Mouse (Mus musculus) limb, embryonic 14.5 days (tissue): ENCODE data around the gene Cables2. TPM values are rescaled to one million over a fixed set of nuclear protein-coding genes. Genes with fewer than 3 reads are reported as not detected.
A peak's percentile ranks its signal among the peaks of the same experiment; 100 is the strongest.

ENCODE experiments used
- ATAC-seq: fragments of 200-750 bp; cut with Nextera tagmentation; 2 replicates; pipeline ENCODE4 v1.8.0; 2017; ENCODE audit warnings: low read depth, moderate number of reproducible peaks, moderate TSS enrichment; ENCODE audit not compliant: low FRiP score
- DNase-seq: peaks from one replicate; pipeline ENCODE4 v3.0.0-alpha.2; 2015; ENCODE audit warnings: low spot score
- H3K27ac ChIP-seq: fragments of 300-500 bp; sonication (generic); replicated peaks from 2 replicates; pipeline ENCODE4 v1.5.1; 2014; ENCODE audit warnings: low read depth, mild to moderate bottlenecking, low read length, moderate library complexity, mixed read lengths
- H3K27me3 ChIP-seq: fragments of 300-500 bp; sonication (generic); 2 replicates; pipeline ENCODE4 v1.6.1; 2014; ENCODE audit warnings: low read length, mixed read lengths; ENCODE audit not compliant: control insufficient read depth, insufficient read depth
- H3K36me3 ChIP-seq: fragments of 300-500 bp; sonication (generic); 2 replicates; pipeline ENCODE4 v1.6.1; 2014; ENCODE audit warnings: mild to moderate bottlenecking, low read length, moderate library complexity, mixed read lengths; ENCODE audit not compliant: control insufficient read depth, insufficient read depth
- H3K4me1 ChIP-seq: fragments of 300-500 bp; sonication (generic); 2 replicates; pipeline ENCODE4 v1.6.1; 2014; ENCODE audit warnings: antibody characterized with exemption, low read length, mixed read lengths; ENCODE audit not compliant: control insufficient read depth, insufficient read depth
- H3K4me2 ChIP-seq: fragments of 300-500 bp; sonication (generic); replicated peaks from 2 replicates; pipeline ENCODE4 v1.6.1; 2014; ENCODE audit warnings: low read depth, mild to moderate bottlenecking, low read length, moderate library complexity; ENCODE audit not compliant: severe bottlenecking
- H3K4me3 ChIP-seq: fragments of 300-500 bp; sonication (generic); replicated peaks from 2 replicates; pipeline ENCODE4 v1.5.1; 2014; ENCODE audit warnings: low read length
- H3K9ac ChIP-seq: fragments of 300-500 bp; sonication (generic); 2 replicates; pipeline ENCODE4 v1.6.1; 2014; ENCODE audit warnings: mild to moderate bottlenecking, low read depth, low read length, moderate library complexity; ENCODE audit not compliant: severe bottlenecking
- H3K9me3 ChIP-seq: fragments of 300-500 bp; sonication (generic); 2 replicates; pipeline ENCODE4 v1.6.1; 2016; ENCODE audit warnings: low read length; ENCODE audit not compliant: control insufficient read depth
- POLR2A ChIP-seq: fragments of 200-500 bp; IDR thresholded peaks from 2 replicates; pipeline ENCODE4 v1.8.0; 2012; ENCODE audit warnings: inconsistent platforms, mild to moderate bottlenecking, moderate library complexity, borderline replicate concordance; ENCODE audit not compliant: insufficient read depth, insufficient read length; ENCODE audit errors: extremely low read depth
- WGBS: fragments of 180-500 bp; shearing (Covaris S2); extraction: QIAGEN DNeasy Blood & Tissue Kit; methylation state at CpG from one replicate; pipeline ENCODE4 v1.1.7; 2014; 5-methylcytosine and 5-hydroxymethylcytosine counted together
- polyA plus RNA-seq, 2 experiments: library from polyadenylated mRNA; depleted of rRNA in 1 of 2; stranded (reverse) in 1 of 2; unstranded in 1 of 2; fragments of >200 nt; fragmentation: Nextera tagmentation in 1 of 2; extraction: Ambion mirVana in 1 of 2; gene quantifications; 2 replicates each; pipeline versions ENCODE4 v1.2.1 to v1.2.3; 2012 to 2014

Gene Cables2
- polyA plus RNA-seq, 2 experiments = 22.5 to 37.7 TPM

DNA sequence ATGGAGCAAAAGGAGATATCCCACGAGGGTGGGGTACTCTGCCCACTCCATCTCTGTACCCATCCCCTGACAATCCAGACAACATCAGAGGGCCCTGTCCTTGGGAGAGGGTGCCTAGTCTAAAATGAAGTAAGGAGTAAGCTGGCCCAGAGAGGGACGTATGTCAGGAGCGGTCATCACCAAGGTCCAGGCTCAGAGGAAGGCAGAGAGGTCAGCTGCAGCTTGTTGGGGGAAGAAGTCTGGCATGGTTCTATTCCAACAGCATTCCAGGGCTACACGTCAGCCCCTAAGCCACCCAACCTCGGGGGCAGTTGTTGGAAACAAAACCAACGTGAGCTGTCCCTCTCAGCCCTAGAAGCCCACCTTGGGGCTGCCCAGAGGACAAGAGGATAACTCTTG, 45.2 kb downstream of the Cables2 start:
- WGBS = 40% methylated on average over 6 of the region's 6 CpGs

DNA sequence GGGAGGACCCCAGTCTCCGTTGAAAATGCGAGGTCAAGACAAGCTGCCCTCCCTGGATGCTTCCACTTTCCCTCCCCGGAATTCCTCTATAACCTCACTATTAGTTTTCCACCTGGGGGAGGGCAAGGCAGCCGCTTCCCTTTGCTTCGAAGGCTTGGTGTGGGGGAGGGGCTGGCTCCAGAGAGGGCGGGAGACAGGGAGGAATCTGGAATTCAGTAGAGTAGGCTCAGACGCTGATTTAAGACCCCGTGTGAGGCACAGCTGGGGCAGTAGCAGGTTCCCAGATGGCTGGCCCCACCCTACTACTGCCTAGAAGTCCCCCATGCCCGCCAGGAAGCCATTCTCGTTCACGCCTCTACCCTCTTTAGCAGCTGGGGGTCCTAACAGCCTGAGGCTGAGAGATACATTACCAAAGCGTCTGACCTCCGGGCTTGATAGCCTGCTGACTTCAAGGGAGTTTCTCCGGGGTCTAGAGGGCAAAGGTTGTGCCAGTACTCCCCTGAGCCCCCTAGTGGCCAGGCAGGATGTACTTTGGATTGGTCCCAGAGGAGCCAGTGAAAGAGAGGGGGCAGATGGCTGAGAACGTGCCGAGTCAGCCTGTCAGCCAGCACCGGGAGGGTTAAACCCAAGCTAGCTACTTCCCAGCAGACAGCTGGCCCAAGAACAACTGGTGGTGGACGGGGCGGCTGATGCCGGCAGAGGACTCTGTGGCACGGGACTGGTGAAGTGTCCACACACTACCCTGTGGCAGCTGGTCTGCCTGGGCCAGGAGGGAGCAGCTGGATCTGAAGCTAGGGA, 45.8 kb downstream of the Cables2 start:
- no peak for TF ChIP-seq POLR2A
- H3K4me3 ChIP-seq = peak overlapping the region; percentile 13
- WGBS = 2% methylated on average over 20 of the region's 21 CpGs
- H3K27me3 ChIP-seq = peaks cover 22% of the 10 kb centered on the region
- peak; percentile 65 for DNase-seq
- H3K9me3 ChIP-seq = no peaks in the 10 kb centered on the region
- peak overlapping the region; percentile 40 for H3K4me2 ChIP-seq
- peak; percentile 81 for ATAC-seq
- H3K4me1 ChIP-seq = peaks cover 27% of the 10 kb centered on the region
- no peak overlapping the region; the same call in 1 of the 2 replicates for H3K9ac ChIP-seq
- H3K36me3 ChIP-seq = no peaks in the 10 kb centered on the region
- 0 out of 2 replicates have a peak overlapping the region, but pooled peaks have one; percentile 53 for H3K27ac ChIP-seq

More for the DNA sequence above, 45.2 kb downstream of the Cables2 start:
- H3K9ac ChIP-seq = no peak overlapping the region
- peak overlapping the region; percentile 40 for H3K4me2 ChIP-seq
- H3K36me3 ChIP-seq = no peaks in the 10 kb centered on the region
- H3K27ac ChIP-seq = 0 out of 2 replicates have a peak overlapping the region, but pooled peaks have one; percentile 53
- H3K4me3 ChIP-seq = no peak overlapping the region
- peaks cover 27% of the 10 kb centered on the region for H3K4me1 ChIP-seq
- TF ChIP-seq POLR2A = no peak
- no peaks in the 10 kb centered on the region for H3K9me3 ChIP-seq
- ATAC-seq (no peak), DNase-seq (no peak)
- H3K27me3 ChIP-seq = peaks cover 22% of the 10 kb centered on the region

DNA sequence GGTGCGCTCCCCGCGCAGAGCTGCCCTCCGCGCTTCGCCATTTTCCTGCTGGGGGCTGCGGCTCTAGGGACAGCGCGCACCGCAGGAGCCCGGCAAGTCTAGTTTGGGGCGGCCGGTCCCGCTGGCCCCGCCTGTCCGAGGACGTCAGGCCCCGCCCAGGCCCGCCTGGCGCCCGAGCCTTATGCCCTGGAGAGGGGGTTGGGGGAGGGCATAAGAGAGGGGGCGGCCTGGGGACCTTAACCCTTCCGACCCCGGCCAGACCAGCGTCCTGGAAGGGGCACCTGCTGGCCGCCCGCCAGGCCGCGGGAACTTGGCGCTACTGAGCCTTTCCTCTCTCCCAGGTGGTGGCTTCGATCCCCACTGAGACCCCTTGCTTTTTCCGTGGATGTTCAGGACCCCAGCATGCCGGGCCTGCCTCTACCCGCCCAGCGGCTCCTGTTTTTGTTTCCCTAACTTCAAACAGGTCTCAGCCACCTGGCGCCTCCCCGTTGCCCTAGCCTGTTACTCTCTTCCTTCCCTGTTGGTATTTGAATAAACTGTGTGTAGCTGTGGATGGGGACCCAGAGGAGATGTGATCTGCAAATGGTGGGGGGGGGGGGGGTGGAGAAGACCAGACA, 47.4 kb downstream of the Cables2 start, which contains the start of gene Lama5:
Gene Lama5 (minus strand): TSS at position 98 of the 617 bp plus-strand sequence.
- H3K36me3 ChIP-seq = no peaks in the 10 kb centered on the region
- peak; percentile 55 for DNase-seq
- ATAC-seq = peak; percentile 46; the same call in 1 of the 2 replicates
- peak within 1 kb of the TSS; percentile 52 for H3K9ac ChIP-seq
- 0% methylated on average over 29 of the region's 37 CpGs for WGBS
- H3K27ac ChIP-seq = no peak within 1 kb of the TSS
- no peak for TF ChIP-seq POLR2A
- H3K27me3 ChIP-seq = peaks cover 22% of the 10 kb centered on the region
- H3K4me1 ChIP-seq = peaks cover 27% of the 10 kb centered on the region
- peak within 1 kb of the TSS; percentile 65 for H3K4me3 ChIP-seq
- peak within 1 kb of the TSS; percentile 99 for H3K4me2 ChIP-seq
- H3K9me3 ChIP-seq = no peaks in the 10 kb centered on the region

DNA sequence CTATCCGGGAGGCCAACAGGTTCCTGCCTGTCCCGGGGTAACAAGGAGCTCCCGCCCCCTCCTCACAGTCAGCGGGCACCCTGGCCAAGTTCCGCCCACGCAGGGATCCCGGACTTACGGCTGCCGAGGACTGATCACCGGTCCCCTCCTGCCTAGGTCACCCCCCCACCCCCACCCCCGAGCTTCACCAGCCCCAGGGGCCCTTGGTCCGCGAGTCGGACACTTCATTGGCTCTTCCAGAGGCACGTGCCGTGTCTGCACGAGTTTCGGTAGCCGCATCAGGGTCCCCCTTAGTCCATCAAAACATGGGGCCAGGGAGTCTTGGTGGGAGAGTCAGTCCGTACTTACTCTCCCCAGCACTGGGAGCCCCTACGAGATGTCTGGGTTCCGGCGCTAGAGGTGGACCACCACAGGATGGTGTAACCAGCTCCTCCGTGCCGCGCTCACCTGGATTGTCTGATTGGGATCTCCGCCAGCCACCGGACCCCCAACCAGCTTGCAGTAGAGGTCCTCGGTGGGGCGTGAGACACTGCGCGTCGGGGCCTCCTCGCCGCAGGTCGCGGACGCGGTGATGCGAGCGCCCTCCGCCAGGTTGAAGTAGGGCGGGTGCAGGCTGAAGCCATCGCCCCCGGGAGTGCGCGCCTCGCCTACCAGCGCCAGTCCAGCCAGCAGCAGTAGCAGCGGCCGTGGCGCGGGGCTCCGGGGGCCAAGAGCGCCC, 48.1 kb downstream of the Cables2 start:
- peak overlapping the region; percentile 52 for H3K9ac ChIP-seq
- peak overlapping the region; percentile 65 for H3K4me3 ChIP-seq
- H3K4me1 ChIP-seq = peaks cover 27% of the 10 kb centered on the region
- peak overlapping the region; percentile 99 for H3K4me2 ChIP-seq
- no peaks in the 10 kb centered on the region for H3K36me3 ChIP-seq
- 1% methylated on average over 47 of the region's 55 CpGs for WGBS
- no peak overlapping the region for H3K27ac ChIP-seq
- no peak for ATAC-seq
- no peaks in the 10 kb centered on the region for H3K9me3 ChIP-seq
- peak; percentile 6 for DNase-seq
- TF ChIP-seq POLR2A = no peak
- H3K27me3 ChIP-seq = peaks cover 22% of the 10 kb centered on the region

DNA sequence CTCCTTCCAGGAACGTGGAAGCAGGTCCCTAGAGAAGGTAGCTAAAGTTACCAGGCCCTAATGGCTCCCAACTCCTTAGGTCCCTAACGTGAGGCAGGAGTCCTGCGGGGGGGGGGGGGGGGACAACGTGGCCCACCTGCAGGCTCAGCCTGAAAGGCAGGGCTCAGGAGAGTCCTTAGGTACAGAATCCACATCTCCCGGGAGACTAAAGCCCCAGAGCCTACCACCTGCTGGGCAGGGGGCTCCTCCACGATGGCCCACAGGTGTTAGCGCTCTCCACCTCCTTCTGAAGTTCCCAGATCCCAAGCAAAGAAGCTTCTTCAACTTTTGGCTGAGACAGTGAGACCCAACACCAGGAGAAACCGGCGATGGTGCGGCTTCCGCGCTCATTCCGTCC, 48.7 kb downstream of the Cables2 start:
- DNase-seq (no peak), ATAC-seq (no peak)
- no peaks in the 10 kb centered on the region for H3K36me3 ChIP-seq
- H3K27me3 ChIP-seq = peaks cover 22% of the 10 kb centered on the region
- 0% methylated on average over 11 of the region's 13 CpGs for WGBS
- peak overlapping the region; percentile 65 for H3K4me3 ChIP-seq
- no peak for TF ChIP-seq POLR2A
- H3K4me1 ChIP-seq = peaks cover 27% of the 10 kb centered on the region
- no peaks in the 10 kb centered on the region for H3K9me3 ChIP-seq
- H3K27ac ChIP-seq = no peak overlapping the region
- 0 out of 2 replicates have a peak overlapping the region, but pooled peaks have one; percentile 12 for H3K9ac ChIP-seq
- peak overlapping the region; percentile 99 for H3K4me2 ChIP-seq
